Mouse (Mus musculus) lung, embryonic 15.5 days (tissue): Measurements from ENCODE around the gene Dbnl. TPM values are rescaled to one million over a fixed set of nuclear protein-coding genes. Genes with fewer than 3 reads are reported as not detected.
"Not testable (repeated sequence)": the region's sequence is repeated elsewhere in the genome, so short reads cannot be mapped to it uniquely, and the experiment has no call there.

Source experiments
- ATAC-seq: fragments of 200-750 bp; cut with Nextera tagmentation; 2 replicates; pipeline ENCODE4 v1.8.0; 2017; ENCODE audit warnings: moderate number of reproducible peaks, borderline replicate concordance; ENCODE audit not compliant: low FRiP score, low TSS enrichment; ENCODE audit errors: extremely low read depth
- H3K27ac ChIP-seq: fragments of 300-500 bp; sonication (generic); 2 replicates; pipeline ENCODE4 v1.5.1; 2015; ENCODE audit warnings: moderate library complexity, mild to moderate bottlenecking, inconsistent platforms
- H3K27me3 ChIP-seq: fragments of 300-500 bp; sonication (generic); 2 replicates; pipeline ENCODE4 v1.6.1; 2015; ENCODE audit warnings: inconsistent platforms
- H3K36me3 ChIP-seq: fragments of 300-500 bp; sonication (generic); 2 replicates; pipeline ENCODE4 v1.6.1; 2015; ENCODE audit warnings: inconsistent platforms
- H3K4me1 ChIP-seq: fragments of 300-500 bp; sonication (generic); 2 replicates; pipeline ENCODE4 v1.6.1; 2015; ENCODE audit warnings: inconsistent platforms
- H3K4me2 ChIP-seq: fragments of 300-500 bp; sonication (generic); 2 replicates; pipeline ENCODE4 v1.6.1; 2015; ENCODE audit warnings: inconsistent platforms, mild to moderate bottlenecking, moderate library complexity
- H3K4me3 ChIP-seq: fragments of 300-500 bp; sonication (generic); 2 replicates; pipeline ENCODE4 v1.5.1; 2015; ENCODE audit warnings: mild to moderate bottlenecking, inconsistent platforms
- H3K9ac ChIP-seq: fragments of 300-500 bp; sonication (generic); 2 replicates; pipeline ENCODE4 v1.6.1; 2015; ENCODE audit warnings: inconsistent platforms
- H3K9me3 ChIP-seq: fragments of 300-500 bp; sonication (generic); 2 replicates; pipeline ENCODE4 v1.6.1; 2016; ENCODE audit warnings: inconsistent platforms
- WGBS: fragments of 180-500 bp; shearing (Covaris S2); methylation state at CpG from one replicate; pipeline ENCODE4 v1.1.7; 2015; 5-methylcytosine and 5-hydroxymethylcytosine counted together
- polyA plus RNA-seq: library from polyadenylated mRNA; unstranded; fragments of >200 nt; fragmentation: Nextera tagmentation; extraction: Ambion mirVana; gene quantifications from 2 replicates; pipeline ENCODE4 v1.2.1, GENCODE M21; 2015

Dbnl gene
- polyA plus RNA-seq, 1 experiment from 2014 or later, result 115 TPM

DNA sequence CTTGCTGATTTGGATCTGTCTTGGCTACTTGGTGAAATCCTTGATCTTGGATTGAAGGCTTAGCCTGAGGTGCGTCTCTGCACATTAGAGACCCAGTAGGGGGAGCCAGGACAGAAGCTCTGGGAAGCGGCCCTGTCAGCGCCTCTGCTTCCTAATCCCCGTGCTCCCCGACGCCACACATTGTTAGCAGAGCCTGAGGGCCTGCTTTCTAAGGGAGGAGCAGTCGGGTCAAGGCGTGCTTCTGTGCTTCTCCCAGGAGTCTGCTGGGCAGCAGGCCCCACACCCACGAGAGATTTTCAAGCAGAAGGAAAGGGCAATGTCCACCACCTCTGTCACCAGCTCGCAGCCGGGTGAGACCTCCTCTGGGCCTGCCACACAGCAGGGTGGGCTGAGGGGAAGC is 9.1 kb downstream of the Dbnl start:
- Histone ChIP-seq H3K27me3 (no peaks in the 10 kb centered on the region), H3K36me3 (peaks cover 75% of the 10 kb centered on the region), H3K9me3 (no peaks in the 10 kb centered on the region), H3K4me3 (no peak overlapping the region), H3K27ac (no peak overlapping the region), H3K4me1 (peaks cover 21% of the 10 kb centered on the region; the same call in 1 of the 2 replicates), H3K4me2 (no peak overlapping the region), H3K9ac (no peak overlapping the region)
- ATAC-seq, result no peak
- WGBS, result 76% methylated on average over 11 of the region's 11 CpGs

- 91% methylated on average over 5 of the region's 5 CpGs for WGBS
- Histone ChIP-seq H3K4me2 (no peak overlapping the region), H3K27ac (no peak overlapping the region), H3K4me1 (peaks cover 21% of the 10 kb centered on the region; the same call in 1 of the 2 replicates), H3K4me3 (no peak overlapping the region), H3K27me3 (no peaks in the 10 kb centered on the region), H3K9me3 (no peaks in the 10 kb centered on the region), H3K9ac (no peak overlapping the region), H3K36me3 (peaks cover 69% of the 10 kb centered on the region)
- no peak for ATAC-seq
These were observed 9.6 kb downstream of the Dbnl start for GRCm38 (mm10) chr11:5797928-5798327.

DNA sequence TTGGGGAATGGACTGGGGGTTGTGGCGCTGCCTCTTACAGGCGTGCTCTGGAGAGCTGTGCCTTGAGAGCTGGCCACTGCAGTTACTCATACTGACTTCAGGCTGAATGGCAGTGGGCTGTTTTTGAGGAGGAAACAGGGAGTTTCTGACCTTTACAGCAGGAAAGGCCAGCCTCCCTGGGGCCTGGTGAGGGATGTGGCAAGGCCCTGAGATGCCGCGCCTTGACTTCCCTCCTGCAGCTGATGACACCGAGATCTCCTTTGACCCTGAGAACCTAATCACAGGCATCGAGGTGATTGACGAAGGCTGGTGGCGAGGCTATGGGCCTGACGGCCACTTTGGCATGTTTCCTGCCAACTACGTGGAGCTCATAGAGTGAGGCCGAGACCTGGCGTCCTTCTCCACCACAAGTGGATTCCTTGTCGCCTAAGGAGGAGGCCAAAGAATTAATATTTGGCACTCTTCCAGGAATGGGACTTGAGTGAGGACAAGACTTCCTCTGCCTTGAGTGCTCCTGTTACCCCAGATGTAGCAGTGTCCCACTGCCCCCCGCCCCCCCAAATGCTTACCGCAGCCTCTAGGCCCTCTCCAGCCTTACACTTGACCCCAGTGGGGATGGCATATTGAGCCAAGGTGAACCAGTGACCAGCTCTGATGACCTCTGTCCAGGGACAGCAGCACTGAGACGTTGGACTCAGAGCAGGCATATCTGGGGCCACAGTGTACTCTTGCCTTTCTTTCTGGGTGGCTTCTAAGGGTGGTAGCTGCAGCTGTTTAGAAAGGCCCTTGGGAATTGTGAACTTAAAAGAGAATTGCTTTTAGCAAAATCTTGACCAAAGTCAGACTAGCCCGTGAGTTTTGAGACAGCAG is 11.6 kb downstream of the Dbnl start:
- Histone ChIP-seq H3K4me1 (peaks cover 21% of the 10 kb centered on the region; the same call in 1 of the 2 replicates), H3K36me3 (peaks cover 53% of the 10 kb centered on the region)

GRCm38 (mm10) chr11:5801511-5801910 is 13.2 kb downstream of the Dbnl start:
- Histone ChIP-seq H3K36me3 (peaks cover 38% of the 10 kb centered on the region), H3K27ac (no peak overlapping the region), H3K9ac (no peak overlapping the region), H3K9me3 (no peaks in the 10 kb centered on the region), H3K4me2 (no peak overlapping the region), H3K4me3 (no peak overlapping the region), H3K4me1 (peaks cover 21% of the 10 kb centered on the region; the same call in 1 of the 2 replicates), H3K27me3 (no peaks in the 10 kb centered on the region)
- no peak for ATAC-seq
- WGBS, result 94% methylated on average over 16 of the region's 16 CpGs

More for the DNA sequence above, 11.6 kb downstream of the Dbnl start:
- ATAC-seq, result no peak
- Histone ChIP-seq H3K4me2 (no peak overlapping the region), H3K27ac (peak overlapping the region; percentile 77), H3K9ac (no peak overlapping the region), H3K4me3 (no peak overlapping the region), H3K9me3 (no peaks in the 10 kb centered on the region), H3K27me3 (no peaks in the 10 kb centered on the region)
- 59% methylated on average over 17 of the region's 17 CpGs for WGBS

GRCm38 (mm10) chr11:5802005-5802404 is 13.7 kb downstream of the Dbnl start:
- Histone ChIP-seq H3K4me1 (peaks cover 21% of the 10 kb centered on the region; the same call in 1 of the 2 replicates), H3K36me3 (peaks cover 33% of the 10 kb centered on the region), H3K9me3 (no peaks in the 10 kb centered on the region), H3K4me3 (no peak overlapping the region), H3K4me2 (no peak overlapping the region), H3K9ac (no peak overlapping the region), H3K27me3 (no peaks in the 10 kb centered on the region), H3K27ac (no peak overlapping the region)
- no peak for ATAC-seq
- WGBS, result 58% methylated on average over 12 of the region's 12 CpGs

DNA sequence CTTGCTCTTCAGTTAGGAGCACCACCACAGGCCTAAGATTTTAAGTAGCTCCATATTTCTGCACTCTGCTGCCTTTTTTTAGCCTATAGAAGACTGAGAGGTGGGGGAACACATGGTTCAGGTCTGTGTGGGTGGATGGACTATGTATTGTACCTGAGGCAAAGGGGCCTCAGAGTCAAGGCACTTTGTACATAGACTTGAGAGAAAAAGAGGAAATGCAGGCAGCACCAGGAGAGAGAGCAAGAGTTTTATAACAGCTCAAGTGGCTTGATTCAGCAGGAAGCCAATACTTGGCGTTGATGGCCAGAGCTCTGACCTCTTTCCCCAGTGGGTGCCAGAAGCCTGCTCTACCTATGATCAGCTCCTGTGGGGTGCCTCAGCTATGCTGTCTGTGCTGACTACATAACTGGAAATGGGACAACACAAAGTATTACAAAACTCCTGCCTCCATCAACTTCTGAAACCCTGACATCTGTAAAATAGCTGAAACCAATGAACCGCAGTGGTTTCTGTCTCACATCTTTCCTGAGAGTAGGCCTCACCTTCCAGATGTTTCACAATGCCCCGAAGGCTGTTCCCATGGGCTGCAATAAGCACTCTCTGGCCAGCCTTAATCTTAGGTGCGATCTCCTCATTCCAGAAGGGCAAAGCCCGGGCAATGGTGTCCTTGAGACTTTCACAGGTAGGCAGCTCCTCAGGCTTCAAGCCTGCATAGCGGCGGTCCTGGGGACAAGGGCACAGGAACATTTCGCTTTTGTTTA is 14.3 kb downstream of the Dbnl start:
- H3K4me1 ChIP-seq, result peaks cover 21% of the 10 kb centered on the region; the same call in 1 of the 2 replicates
- H3K27me3 ChIP-seq, result no peaks in the 10 kb centered on the region
- H3K4me3 ChIP-seq, result no peak overlapping the region
- peaks cover 26% of the 10 kb centered on the region for H3K36me3 ChIP-seq
- 65% methylated on average over 8 of the region's 8 CpGs for WGBS
- H3K9ac ChIP-seq, result no peak overlapping the region
- H3K4me2 ChIP-seq, result no peak overlapping the region
- H3K27ac ChIP-seq, result no peak overlapping the region
- no peaks in the 10 kb centered on the region for H3K9me3 ChIP-seq
- ATAC-seq, result no peak

GRCm38 (mm10) chr11:5803551-5803981 is 15.3 kb downstream of the Dbnl start, which contains the start of gene Pgam2:
TSS of gene Pgam2 (minus strand) at chr11:5803733.
- no peaks in the 10 kb centered on the region for H3K9me3 ChIP-seq
- no peaks in the 10 kb centered on the region for H3K27me3 ChIP-seq
- no peak within 1 kb of the TSS for H3K27ac ChIP-seq
- H3K36me3 ChIP-seq, result peaks cover 19% of the 10 kb centered on the region
- ATAC-seq, result no peak; the same call in 1 of the 2 replicates
- no peak within 1 kb of the TSS for H3K4me2 ChIP-seq
- H3K4me1 ChIP-seq, result peaks cover 21% of the 10 kb centered on the region; the same call in 1 of the 2 replicates
- 35% methylated on average over 8 of the region's 8 CpGs for WGBS
- no peak within 1 kb of the TSS for H3K9ac ChIP-seq
- no peak within 1 kb of the TSS for H3K4me3 ChIP-seq

DNA sequence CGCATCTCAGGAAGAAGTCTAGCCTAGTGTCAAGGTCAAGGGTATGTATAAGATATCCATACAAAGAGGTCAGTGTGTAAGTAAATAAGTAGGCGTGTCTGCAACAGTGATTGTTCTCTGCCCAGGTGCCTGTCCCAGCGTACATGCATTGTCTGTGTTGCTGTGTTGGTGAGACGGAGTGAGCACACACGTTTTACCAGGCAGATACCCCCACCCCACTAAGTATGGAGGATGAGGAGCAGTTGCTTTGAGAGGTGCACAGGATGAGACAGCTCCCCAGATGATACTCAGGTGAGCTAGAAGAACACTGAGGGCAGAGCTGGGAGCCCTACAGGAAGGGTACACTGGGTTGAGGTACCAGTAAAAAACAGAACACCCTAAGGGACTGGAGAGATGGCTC is 15.9 kb downstream of the Dbnl start:
- no peak overlapping the region for H3K4me2 ChIP-seq
- no peak overlapping the region for H3K4me3 ChIP-seq
- peaks cover 17% of the 10 kb centered on the region; the same call in 1 of the 2 replicates for H3K4me1 ChIP-seq
- H3K9ac ChIP-seq, result no peak overlapping the region
- peaks cover 14% of the 10 kb centered on the region for H3K36me3 ChIP-seq
- H3K27me3 ChIP-seq, result no peaks in the 10 kb centered on the region
- no peak overlapping the region for H3K27ac ChIP-seq
- ATAC-seq, result no peak
- H3K9me3 ChIP-seq, result no peaks in the 10 kb centered on the region
- 49% methylated on average over 5 of the region's 5 CpGs for WGBS

- Histone ChIP-seq H3K4me2 (no peak overlapping the region), H3K36me3 (no peaks in the 10 kb centered on the region; the same call in 1 of the 2 replicates), H3K9ac (no peak overlapping the region), H3K27ac (no peak overlapping the region), H3K4me3 (no peak overlapping the region), H3K27me3 (no peaks in the 10 kb centered on the region), H3K4me1 (0 out of 2 replicates have a peak, but pooled peaks cover 3% of the 10 kb centered on the region), H3K9me3 (no peaks in the 10 kb centered on the region)
- WGBS, result 78% methylated on average over 3 of the region's 3 CpGs
- no peak for ATAC-seq
These were observed 17.4 kb downstream of the Dbnl start for GRCm38 (mm10) chr11:5805711-5806110.

GRCm38 (mm10) chr11:5807956-5808355 is 19.7 kb downstream of the Dbnl start:
- Histone ChIP-seq H3K4me3 (no peak overlapping the region), H3K36me3 (no peaks in the 10 kb centered on the region), H3K9ac (no peak overlapping the region), H3K27me3 (no peaks in the 10 kb centered on the region), H3K27ac (no peak overlapping the region), H3K4me2 (no peak overlapping the region), H3K9me3 (no peaks in the 10 kb centered on the region), H3K4me1 (no peaks in the 10 kb centered on the region)
- 82% methylated on average over 9 of the region's 9 CpGs for WGBS
- ATAC-seq, result no peak

DNA sequence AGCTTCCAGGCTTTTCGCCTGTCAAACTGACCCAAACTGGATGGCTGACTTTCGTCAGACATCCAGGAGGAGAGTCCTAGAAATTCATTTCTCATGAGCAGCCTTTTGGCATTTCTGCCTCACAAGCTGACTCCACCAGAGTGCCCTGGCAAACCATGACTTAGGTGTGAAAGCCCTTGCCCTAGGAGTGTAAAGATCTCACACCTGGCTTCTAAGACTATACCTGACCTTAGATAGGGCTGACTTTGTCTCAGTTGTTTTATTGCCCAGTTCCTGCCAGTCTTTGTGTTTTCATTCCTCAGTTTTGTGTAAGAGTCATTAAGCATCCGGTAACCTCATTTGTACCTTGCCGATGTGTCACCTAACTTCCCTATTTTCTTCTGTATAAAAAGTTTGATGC is 21.2 kb downstream of the Dbnl start:
- WGBS, result 91% methylated on average over 4 of the region's 4 CpGs

DNA sequence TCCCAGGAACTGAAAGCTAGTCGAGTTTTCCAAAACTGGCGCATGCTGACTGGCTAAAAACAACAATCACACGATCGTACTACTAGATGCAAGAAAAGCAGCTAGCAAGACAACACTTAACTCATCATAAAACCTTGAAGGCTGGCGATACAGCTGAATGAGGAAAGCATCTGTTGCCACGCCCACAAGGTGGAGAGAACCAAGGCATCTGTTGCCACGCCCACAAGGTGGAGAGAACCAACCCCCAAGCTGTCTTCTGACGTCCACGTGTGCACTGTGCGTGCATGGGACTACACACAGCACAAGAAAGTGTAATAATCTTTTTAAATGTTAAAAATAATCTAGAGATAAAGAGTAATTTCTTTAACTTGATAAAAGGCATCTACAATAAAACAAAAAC is 25.1 kb downstream of the Dbnl start:
- no peak for ATAC-seq
- Histone ChIP-seq H3K27me3 (no peaks in the 10 kb centered on the region), H3K9me3 (no peaks in the 10 kb centered on the region), H3K4me3 (no peak overlapping the region), H3K4me2 (no peak overlapping the region), H3K27ac (no peak overlapping the region), H3K36me3 (no peaks in the 10 kb centered on the region), H3K4me1 (no peaks in the 10 kb centered on the region), H3K9ac (no peak overlapping the region)
- 72% methylated on average over 10 of the region's 10 CpGs for WGBS

More for the DNA sequence above, 21.2 kb downstream of the Dbnl start:
- H3K4me2 ChIP-seq, H3K4me1 ChIP-seq, H3K4me3 ChIP-seq, H3K36me3 ChIP-seq, H3K9me3 ChIP-seq, H3K9ac ChIP-seq, ATAC-seq, H3K27ac ChIP-seq, H3K27me3 ChIP-seq: not testable (repeated sequence)
